Mouse (Mus musculus) lung, adult 2 months (tissue): ENCODE data around the gene Ptrhd1.

Source experiments
- CTCF ChIP-seq: fragments of 200-500 bp; IDR thresholded peaks from 2 replicates; pipeline ENCODE4 v1.5.1; 2011; ENCODE audit warnings: mild to moderate bottlenecking, low read length, control low read depth; ENCODE audit not compliant: insufficient read depth
- POLR2A ChIP-seq: fragments of 200-500 bp; IDR thresholded peaks from 2 replicates; pipeline ENCODE4 v1.6.1; 2011; ENCODE audit warnings: low read depth, mild to moderate bottlenecking, control low read depth, low read length, borderline replicate concordance; ENCODE audit errors: extremely low read depth

- no peak for TF ChIP-seq CTCF
- TF ChIP-seq POLR2A: no peak
Measured at GRCm38 (mm10) chr12:4267765-4268164, 33.9 kb downstream of the Ptrhd1 start.
